Mouse (Mus musculus) layer of hippocampus, adult 18-20 months (tissue): ENCODE data around the gene Gstp1. TPM values are rescaled to one million over a fixed set of nuclear protein-coding genes. Genes with fewer than 3 reads are reported as not detected.
"Not testable (repeated sequence)": the region's sequence is repeated elsewhere in the genome, so short reads cannot be mapped to it uniquely, and the experiment has no call there.

Experiments used
- DNase-seq, 2 experiments: peaks; one replicate each; pipeline ENCODE4 v3.0.0; 2022; ENCODE audit warnings: low spot score in 2 of 2
- total RNA-seq, 2 experiments: library from RNA; stranded (reverse); gene quantifications; 2 replicates each; pipeline ENCODE4 v1.2.3; 2021

Gstp1 gene
- total RNA-seq, 2 experiments from 2014 or later = 455 to 471 TPM

DNA sequence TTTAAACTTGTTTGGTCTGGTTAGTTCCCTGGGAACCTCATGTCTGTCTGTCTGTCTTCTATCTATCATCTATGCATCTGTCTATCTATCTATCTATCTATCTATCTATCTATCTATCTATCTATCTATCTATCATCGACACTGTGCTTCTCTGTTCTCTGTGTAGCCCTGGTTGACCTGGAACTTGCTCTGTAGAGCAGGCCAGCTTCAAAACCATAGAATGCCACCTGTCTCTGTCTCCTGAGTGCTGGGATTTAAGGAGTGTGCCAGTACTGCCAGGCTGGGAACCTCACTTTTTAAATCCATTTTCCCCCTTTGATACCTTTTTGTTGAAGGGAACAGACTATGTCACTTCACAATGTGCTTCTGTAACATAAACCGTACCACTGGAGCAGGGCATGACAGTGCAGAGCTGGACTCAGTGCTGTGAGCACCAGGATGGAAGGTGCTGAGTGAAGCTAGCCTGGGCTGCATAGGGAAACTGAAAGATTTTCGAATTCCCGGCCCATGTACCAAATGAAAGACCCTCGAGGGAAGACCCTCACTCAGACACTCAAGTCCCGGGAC is 23.2 kb upstream of the Gstp1 start:
- no peak for DNase-seq

- not testable (repeated sequence) for DNase-seq
Observed at GRCm38 (mm10) chr19:4060044-4060898, 22.5 kb upstream of the Gstp1 start.

- no peak for DNase-seq
Observed at GRCm38 (mm10) chr19:4059069-4059740, 21.4 kb upstream of the Gstp1 start, which contains the start of gene Gstp3. TSS of gene Gstp3 (minus strand) at chr19:4059569.

GRCm38 (mm10) chr19:4058581-4058980 is 20.8 kb upstream of the Gstp1 start:
- DNase-seq = no peak

DNA sequence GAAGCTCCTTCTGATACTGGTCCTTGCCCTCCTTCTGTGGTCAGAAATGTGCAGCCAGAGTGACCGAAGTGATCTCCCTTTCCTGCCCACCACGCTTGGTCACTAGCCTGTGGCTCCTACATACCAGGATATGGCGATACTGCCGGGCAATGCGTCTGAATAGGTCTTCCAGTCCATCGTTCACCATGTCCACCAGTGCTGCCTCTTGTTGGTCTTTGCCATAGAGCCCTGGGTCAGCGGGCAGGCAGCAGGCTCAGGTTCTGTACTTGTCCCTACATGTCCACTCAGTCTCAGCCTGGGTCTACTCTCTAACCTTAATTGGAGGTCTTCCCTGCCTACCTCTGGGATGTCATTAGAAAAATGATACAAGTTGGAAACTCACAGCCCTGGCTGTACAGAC is 20.2 kb upstream of the Gstp1 start:
- DNase-seq = no peak

DNA sequence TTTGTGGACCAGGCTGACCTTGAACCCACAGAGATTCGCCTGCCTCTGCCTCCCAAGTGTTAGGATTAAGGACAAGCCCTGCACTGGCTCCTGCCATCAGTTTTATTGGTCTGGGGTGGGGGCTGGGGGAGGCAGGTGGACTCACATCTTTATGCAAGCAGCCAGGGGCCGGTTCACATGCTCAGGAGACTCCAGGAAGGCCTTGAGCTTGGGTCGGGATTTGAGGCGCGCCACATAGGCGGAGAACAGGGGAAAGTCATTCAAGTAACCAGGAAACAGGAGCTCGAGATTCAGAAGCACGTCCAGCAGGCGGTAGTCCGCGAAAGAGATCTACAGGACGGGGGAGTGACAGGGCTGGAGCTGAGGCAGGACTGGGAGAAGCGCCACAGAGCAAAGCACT is 19.6 kb upstream of the Gstp1 start:
- DNase-seq = no peak

- DNase-seq = no peak
Observed at GRCm38 (mm10) chr19:4056727-4057126, 18.9 kb upstream of the Gstp1 start.

GRCm38 (mm10) chr19:4055947-4056693 is 18.3 kb upstream of the Gstp1 start:
- DNase-seq = no peak

GRCm38 (mm10) chr19:4055216-4055946 is 17.6 kb upstream of the Gstp1 start:
- DNase-seq = no peak

GRCm38 (mm10) chr19:4054613-4055012 is 16.8 kb upstream of the Gstp1 start:
- no peak for DNase-seq

DNA sequence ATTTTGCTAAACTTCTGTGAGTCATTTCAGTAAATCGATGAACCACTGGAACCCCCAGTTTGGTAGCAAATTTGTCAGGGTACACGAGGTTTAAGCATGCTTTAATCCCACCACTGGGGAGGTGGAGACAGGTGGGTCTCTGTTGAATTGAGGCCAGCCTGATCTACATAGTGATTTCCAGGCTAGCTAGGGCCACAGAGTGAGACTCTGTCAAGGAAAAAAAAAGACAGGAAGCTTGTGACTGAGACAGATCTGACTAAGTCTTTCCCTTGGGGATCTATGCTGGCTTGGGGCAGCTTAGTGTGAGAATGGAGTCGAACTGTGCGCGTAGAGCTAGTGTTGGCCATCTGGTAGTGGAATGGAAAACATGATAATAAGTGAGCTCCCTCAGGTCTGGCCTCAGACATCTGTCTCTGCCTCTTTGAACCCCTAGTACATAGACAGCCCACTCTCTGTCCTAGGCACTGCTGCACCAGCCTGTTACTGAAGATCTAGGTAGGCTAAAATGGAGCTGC is 14.8 kb upstream of the Gstp1 start:
- no peak for DNase-seq

- DNase-seq = peak in 1 of 2 experiments; percentile 54
Observed at GRCm38 (mm10) chr19:4051741-4052515, 14.1 kb upstream of the Gstp1 start.

- DNase-seq = no peak
Observed at GRCm38 (mm10) chr19:4051016-4051415, 13.2 kb upstream of the Gstp1 start.

- DNase-seq = not testable (repeated sequence)
Observed at GRCm38 (mm10) chr19:4049069-4049468, 11.3 kb upstream of the Gstp1 start.

DNA sequence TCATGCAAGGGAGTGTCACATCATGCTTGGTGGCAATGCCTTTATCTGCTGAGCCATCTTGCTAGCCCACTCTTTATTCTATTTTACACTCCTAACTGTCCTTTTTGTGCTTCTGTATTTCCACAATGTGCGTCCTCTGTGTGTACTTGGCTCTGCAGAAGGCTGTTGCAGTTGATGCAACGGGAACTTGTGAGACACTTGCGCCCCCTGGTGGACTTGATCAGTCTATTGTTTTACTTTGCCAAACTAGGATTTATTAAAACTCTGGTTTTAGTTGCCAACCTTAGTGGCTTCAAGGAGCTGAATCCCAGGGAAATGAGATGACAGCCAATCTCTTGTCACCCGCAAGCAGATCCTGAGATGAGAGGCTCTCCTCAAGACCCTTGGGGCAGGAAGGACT is 10.1 kb upstream of the Gstp1 start:
- DNase-seq = peak in 1 of 2 experiments; percentile 81

- no peak for DNase-seq
Observed at GRCm38 (mm10) chr19:4046866-4047254, 9.1 kb upstream of the Gstp1 start.

DNA sequence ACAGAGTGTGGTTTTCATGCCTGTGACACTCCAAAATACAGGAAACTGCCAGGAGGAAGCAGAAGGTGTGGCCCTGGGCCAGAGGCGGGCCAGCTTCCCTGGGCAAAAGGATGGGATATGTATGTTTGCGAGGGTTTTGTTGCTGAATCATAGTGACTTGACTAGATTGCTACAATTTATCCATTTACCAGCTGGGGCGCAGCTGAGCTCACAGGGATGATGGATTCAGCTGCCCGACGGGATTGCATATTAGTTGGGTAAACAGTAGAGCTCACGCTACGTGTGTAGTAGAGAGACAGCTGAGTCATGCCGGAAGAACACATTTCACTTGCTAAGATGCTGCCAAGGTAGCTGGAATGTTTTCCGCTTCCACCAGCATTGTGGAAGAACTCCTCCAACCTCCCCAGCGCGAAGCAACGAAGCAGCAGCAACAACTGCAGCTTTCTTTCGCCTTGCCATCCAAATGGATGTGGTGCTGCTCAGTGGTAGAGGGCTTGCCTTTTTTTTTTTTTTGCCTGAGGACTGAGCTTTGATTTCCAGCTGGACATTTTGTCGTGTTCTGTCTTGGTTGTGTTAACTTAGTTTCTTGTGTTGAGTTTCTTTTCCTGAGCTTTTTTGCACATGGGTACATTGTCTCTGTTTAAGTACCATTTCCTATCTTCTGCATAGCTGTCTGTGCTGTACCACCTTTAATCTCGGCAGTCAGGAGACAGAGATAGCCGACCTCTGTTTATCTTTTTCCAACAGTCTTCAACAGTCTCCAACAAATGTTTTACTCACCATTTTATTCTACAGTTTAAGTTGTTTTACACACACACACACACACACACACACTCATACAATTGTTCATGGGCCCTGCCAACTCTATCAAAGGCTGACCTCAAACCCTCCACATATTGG is 8.4 kb upstream of the Gstp1 start, which contains the start of gene Gstp2:
Gene Gstp2, minus strand, starts transcription at position 58 of the 900 bp plus-strand sequence.
- DNase-seq = peak; percentile 79 to 91

DNA sequence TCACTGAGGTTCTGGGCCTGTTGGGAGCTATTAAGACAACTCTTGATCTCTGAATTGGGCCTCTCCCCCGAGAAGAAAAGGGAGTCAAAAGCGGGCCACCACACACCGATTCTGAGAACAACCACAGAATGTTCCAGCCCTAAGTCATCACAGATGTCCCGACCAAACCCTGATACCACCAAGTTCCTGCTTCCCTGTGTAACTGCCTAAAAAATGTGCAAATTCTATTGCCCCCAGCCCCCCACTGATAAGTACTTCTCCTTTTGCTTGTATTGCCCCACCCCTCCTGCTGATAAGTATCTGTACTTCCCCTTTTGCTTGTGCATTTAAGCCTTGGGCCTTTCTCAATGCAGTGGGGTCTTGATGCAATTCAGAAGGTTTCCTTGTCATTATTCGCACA is 6.3 kb upstream of the Gstp1 start:
- DNase-seq = not testable (repeated sequence)

- no peak for DNase-seq
Observed at GRCm38 (mm10) chr19:4042124-4042523, 4.3 kb upstream of the Gstp1 start.
